Mouse (Mus musculus): ENCODE data around the gene Ptgir. TPM values are rescaled to one million over a fixed set of nuclear protein-coding genes. Genes with fewer than 3 reads are reported as not detected.

Ptgir gene
- polyA plus RNA-seq, 1 experiment, result 11.3 TPM

- TF ChIP-seq CTCF (IDR thresholded peaks at IDR 0.05; ENCODE audit: borderline replicate concordance, control insufficient read depth, extremely low read depth, insufficient read depth, low read length, poor library complexity) (no peak), POLR2A (IDR thresholded peaks at IDR 0.05; ENCODE audit: control insufficient read depth, extremely low read depth, insufficient read depth, low read length, poor library complexity) (no peak)
- H3K27me3 ChIP-seq (ENCODE audit: control insufficient read depth, insufficient read depth, low read length), result no peaks in the 10 kb centered on the region
- no peak overlapping the region for H3K27ac ChIP-seq (ENCODE audit: control insufficient read depth, insufficient read depth, low read length)
- no peak overlapping the region for H3K4me3 ChIP-seq (ENCODE audit: control insufficient read depth, insufficient read depth, low read length)
- WGBS, result 91% methylated on average over 21 of the region's 21 CpGs
- H3K4me1 ChIP-seq (replicated peaks; ENCODE audit: control insufficient read depth, insufficient read depth, low read length), result peaks cover 18% of the 10 kb centered on the region
- peaks cover 20% of the 10 kb centered on the region for H3K36me3 ChIP-seq (ENCODE audit: control insufficient read depth, insufficient read depth, low read length)
- no peak for DNase-seq
Measured at GRCm38 (mm10) chr7:16920818-16921791, 14.8 kb downstream of the Ptgir start.

DNA sequence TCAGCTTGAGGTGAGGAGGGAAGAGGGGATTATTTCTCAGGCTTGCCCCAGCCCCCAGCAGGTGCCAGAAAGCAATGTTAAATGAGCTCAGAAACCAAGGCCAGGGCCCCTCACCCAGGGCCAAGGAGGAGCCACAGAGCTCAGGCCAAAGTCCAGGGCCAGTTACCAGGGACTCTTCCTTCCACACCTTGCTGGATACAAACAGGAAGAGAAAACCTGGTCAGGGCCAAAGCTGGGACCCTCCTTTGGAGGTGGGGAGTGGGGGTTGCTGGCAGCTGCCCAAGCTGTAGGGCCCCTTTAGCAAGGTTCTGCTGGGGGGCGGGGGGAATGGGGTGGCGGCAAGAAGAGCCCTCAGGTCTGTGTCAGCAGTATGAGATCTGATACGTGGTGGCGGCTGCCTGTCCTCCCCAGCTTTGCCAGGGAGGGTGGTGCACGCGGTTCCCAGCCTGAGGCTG, 15.6 kb downstream of the Ptgir start:
- Histone ChIP-seq H3K27me3 (ENCODE audit: control insufficient read depth, insufficient read depth, low read length) (no peaks in the 10 kb centered on the region), H3K4me3 (ENCODE audit: control insufficient read depth, insufficient read depth, low read length) (no peak overlapping the region), H3K27ac (ENCODE audit: control insufficient read depth, insufficient read depth, low read length) (no peak overlapping the region), H3K4me1 (replicated peaks; ENCODE audit: control insufficient read depth, insufficient read depth, low read length) (peaks cover 18% of the 10 kb centered on the region), H3K36me3 (ENCODE audit: control insufficient read depth, insufficient read depth, low read length) (peaks cover 13% of the 10 kb centered on the region)
- TF ChIP-seq CTCF (IDR thresholded peaks at IDR 0.05; ENCODE audit: borderline replicate concordance, control insufficient read depth, extremely low read depth, insufficient read depth, low read length, poor library complexity), result no peak
- TF ChIP-seq POLR2A (IDR thresholded peaks at IDR 0.05; ENCODE audit: control insufficient read depth, extremely low read depth, insufficient read depth, low read length, poor library complexity), result no peak
- DNase-seq, result no peak
- WGBS, result 43% methylated on average over 6 of the region's 6 CpGs

DNA sequence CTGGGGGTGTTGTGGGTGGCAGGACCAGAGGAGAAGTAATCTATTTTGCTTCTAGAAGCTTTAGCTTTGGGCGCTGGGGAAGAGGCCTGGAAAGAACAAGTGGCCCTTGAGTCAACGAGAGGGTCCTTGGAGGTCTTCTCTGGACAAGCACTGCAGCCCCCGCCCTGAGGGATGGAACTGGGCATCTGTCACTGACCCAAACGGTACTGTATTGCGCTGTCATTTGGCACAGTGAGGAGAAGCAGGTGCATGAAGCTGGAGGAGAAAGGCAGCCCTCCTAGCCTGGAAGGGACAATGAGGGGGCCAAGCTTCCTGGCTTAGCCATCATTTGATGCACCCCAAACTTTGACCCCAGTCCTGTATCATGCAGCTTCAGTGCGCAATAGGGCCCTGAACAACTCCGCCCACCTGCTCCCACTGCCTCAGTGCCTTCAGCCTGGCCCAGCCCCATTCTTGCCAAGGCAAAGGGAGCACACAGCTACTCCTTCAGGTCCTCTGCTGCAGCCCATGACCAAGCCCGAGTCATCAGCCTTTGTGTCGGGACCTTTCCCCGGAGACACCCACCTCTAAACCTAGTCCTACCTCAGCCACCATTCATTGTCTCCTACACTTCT, 16.2 kb downstream of the Ptgir start:
- TF ChIP-seq POLR2A (IDR thresholded peaks at IDR 0.05; ENCODE audit: control insufficient read depth, extremely low read depth, insufficient read depth, low read length, poor library complexity), result no peak
- no peak for TF ChIP-seq CTCF (IDR thresholded peaks at IDR 0.05; ENCODE audit: borderline replicate concordance, control insufficient read depth, extremely low read depth, insufficient read depth, low read length, poor library complexity)
- Histone ChIP-seq H3K27ac (ENCODE audit: control insufficient read depth, insufficient read depth, low read length) (peak overlapping the region; percentile 82; the same call in 1 of the 2 replicates), H3K4me1 (replicated peaks; ENCODE audit: control insufficient read depth, insufficient read depth, low read length) (peaks cover 18% of the 10 kb centered on the region), H3K27me3 (ENCODE audit: control insufficient read depth, insufficient read depth, low read length) (no peaks in the 10 kb centered on the region), H3K4me3 (ENCODE audit: control insufficient read depth, insufficient read depth, low read length) (peak overlapping the region; percentile 79), H3K36me3 (ENCODE audit: control insufficient read depth, insufficient read depth, low read length) (peaks cover 7% of the 10 kb centered on the region)
- WGBS, result 38% methylated on average over 10 of the region's 10 CpGs
- peak; percentile 40 for DNase-seq

GRCm38 (mm10) chr7:16923283-16924036, 17.2 kb downstream of the Ptgir start:
- DNase-seq, result peak; percentile 60
- Histone ChIP-seq H3K27ac (ENCODE audit: control insufficient read depth, insufficient read depth, low read length) (peak overlapping the region; percentile 82), H3K4me3 (ENCODE audit: control insufficient read depth, insufficient read depth, low read length) (peak overlapping the region; percentile 79), H3K36me3 (ENCODE audit: control insufficient read depth, insufficient read depth, low read length) (0 out of 2 replicates have a peak, but pooled peaks cover 4% of the 10 kb centered on the region), H3K27me3 (ENCODE audit: control insufficient read depth, insufficient read depth, low read length) (no peaks in the 10 kb centered on the region), H3K4me1 (replicated peaks; ENCODE audit: control insufficient read depth, insufficient read depth, low read length) (peaks cover 18% of the 10 kb centered on the region)
- WGBS, result 1% methylated on average over 54 of the region's 57 CpGs
- TF ChIP-seq POLR2A (IDR thresholded peaks at IDR 0.05; ENCODE audit: control insufficient read depth, extremely low read depth, insufficient read depth, low read length, poor library complexity) (peak; percentile 69; the same call in 1 of the 2 replicates), CTCF (IDR thresholded peaks at IDR 0.05; ENCODE audit: borderline replicate concordance, control insufficient read depth, extremely low read depth, insufficient read depth, low read length, poor library complexity) (no peak)

DNA sequence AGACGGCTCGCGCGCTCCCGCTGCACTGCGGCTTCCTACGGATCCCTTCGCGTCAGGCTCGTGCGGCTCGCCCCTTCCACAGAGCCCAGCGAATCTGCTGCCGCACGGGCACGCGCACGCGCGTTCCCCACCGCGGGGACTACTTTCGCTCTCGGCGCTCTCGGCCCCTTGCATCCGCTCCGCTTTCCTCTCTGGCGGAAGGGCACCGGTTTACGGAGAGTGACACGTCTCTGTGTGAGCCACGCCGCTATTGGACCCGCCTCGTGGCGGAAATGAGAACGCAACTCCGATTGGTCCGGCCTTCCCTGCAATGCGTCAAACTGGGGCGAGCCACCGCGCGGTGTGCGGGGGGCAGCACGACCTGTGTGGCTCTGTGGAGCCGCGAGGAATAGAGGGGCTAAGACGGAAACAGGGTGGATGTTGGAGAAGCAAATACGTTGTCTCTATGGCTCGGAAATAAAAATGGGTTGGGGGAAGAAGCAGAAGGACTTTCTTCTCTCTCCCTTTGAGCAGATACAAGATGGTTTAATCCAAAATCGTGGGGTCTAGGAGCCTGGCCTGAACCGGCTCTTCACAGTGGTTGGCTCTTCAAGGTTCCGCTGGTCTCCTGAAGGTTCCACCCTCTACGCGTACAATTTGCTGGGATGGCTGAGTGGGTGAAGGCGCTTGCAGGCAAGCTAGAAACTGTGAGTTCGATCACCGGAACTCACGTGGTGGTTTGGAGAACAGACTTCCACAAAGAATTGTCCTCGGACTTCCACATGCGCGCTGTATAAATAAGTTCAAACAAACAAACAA, 17.9 kb downstream of the Ptgir start, which contains the start of gene Calm3:
Gene Calm3, minus strand, starts transcription at position 78 of the 798 bp plus-strand sequence.
- Histone ChIP-seq H3K4me3 (ENCODE audit: control insufficient read depth, insufficient read depth, low read length) (peak within 1 kb of the TSS; percentile 79), H3K4me1 (replicated peaks; ENCODE audit: control insufficient read depth, insufficient read depth, low read length) (peaks cover 18% of the 10 kb centered on the region), H3K27me3 (ENCODE audit: control insufficient read depth, insufficient read depth, low read length) (no peaks in the 10 kb centered on the region), H3K36me3 (ENCODE audit: control insufficient read depth, insufficient read depth, low read length) (0 out of 2 replicates have a peak, but pooled peaks cover 3% of the 10 kb centered on the region), H3K27ac (ENCODE audit: control insufficient read depth, insufficient read depth, low read length) (peak within 1 kb of the TSS; percentile 87)
- WGBS, result 3% methylated on average over 64 of the region's 64 CpGs
- peak; percentile 54; the same call in 1 of the 2 replicates for TF ChIP-seq CTCF (IDR thresholded peaks at IDR 0.05; ENCODE audit: borderline replicate concordance, control insufficient read depth, extremely low read depth, insufficient read depth, low read length, poor library complexity)
- TF ChIP-seq POLR2A (IDR thresholded peaks at IDR 0.05; ENCODE audit: control insufficient read depth, extremely low read depth, insufficient read depth, low read length, poor library complexity), result peak; percentile 49
- DNase-seq, result peak; percentile 99

Data from thymus, adult 2 months (tissue).